Mouse (Mus musculus) kidney, postnatal 0 days (tissue): ENCODE measurements at regions not wholly inside any gene's neighbourhood (a gene's known extent, or its start where the extent isn't known, plus 50 kb on each side); places are given as distances from the start of the nearest gene placed in this dataset.

ENCODE experiments used
- ATAC-seq: fragments of 200-750 bp; cut with Nextera tagmentation; replicated peaks from 2 replicates; pipeline ENCODE4 v1.8.0; 2017; ENCODE audit warnings: low read depth, moderate number of reproducible peaks, moderate TSS enrichment, moderate library complexity; ENCODE audit not compliant: low FRiP score
- DNase-seq: peaks from one replicate; pipeline ENCODE4 v3.0.0-alpha.2; 2016; ENCODE audit warnings: low spot score
- H3K27ac ChIP-seq: fragments of 300-500 bp; sonication (generic); 2 replicates; pipeline ENCODE4 v1.5.1; 2014; ENCODE audit warnings: mild to moderate bottlenecking
- H3K27me3 ChIP-seq: fragments of 300-500 bp; sonication (generic); 2 replicates; pipeline ENCODE4 v1.6.1; 2014; ENCODE audit warnings: low read length, mixed read lengths; ENCODE audit not compliant: insufficient read depth
- H3K36me3 ChIP-seq: fragments of 300-500 bp; sonication (generic); 2 replicates; pipeline ENCODE4 v1.6.1; 2014; ENCODE audit warnings: low read length, mixed read lengths; ENCODE audit not compliant: insufficient read depth
- H3K4me1 ChIP-seq: fragments of 300-500 bp; sonication (generic); replicated peaks from 2 replicates; pipeline ENCODE4 v1.6.1; 2014; ENCODE audit warnings: antibody characterized with exemption, low read length, mixed read lengths; ENCODE audit not compliant: insufficient read depth
- H3K4me2 ChIP-seq: fragments of 300-500 bp; sonication (generic); 2 replicates; pipeline ENCODE4 v1.6.1; 2014; ENCODE audit warnings: mild to moderate bottlenecking, low read length, moderate library complexity, mixed read lengths
- H3K4me3 ChIP-seq: fragments of 300-500 bp; sonication (generic); replicated peaks from 2 replicates; pipeline ENCODE4 v1.5.1; 2014; ENCODE audit warnings: low read depth, low read length
- H3K9ac ChIP-seq: fragments of 300-500 bp; sonication (generic); 2 replicates; pipeline ENCODE4 v1.6.1; 2014; ENCODE audit warnings: low read depth, low read length
- H3K9me3 ChIP-seq: fragments of 300-500 bp; sonication (generic); replicated peaks from 2 replicates; pipeline ENCODE4 v1.6.1; 2016; ENCODE audit warnings: low read length, inconsistent platforms, mixed read lengths
- CTCF ChIP-seq: IDR thresholded peaks from 2 replicates; pipeline ENCODE4 v1.5.1; 2016; ENCODE audit warnings: antibody characterized with exemption, low read depth, mild to moderate bottlenecking, moderate library complexity
- WGBS: fragments of 180-500 bp; shearing (Covaris S2); extraction: QIAGEN DNeasy Blood & Tissue Kit; methylation state at CpG from one replicate; pipeline ENCODE4 v1.1.7; 2014; 5-methylcytosine and 5-hydroxymethylcytosine counted together

DNA sequence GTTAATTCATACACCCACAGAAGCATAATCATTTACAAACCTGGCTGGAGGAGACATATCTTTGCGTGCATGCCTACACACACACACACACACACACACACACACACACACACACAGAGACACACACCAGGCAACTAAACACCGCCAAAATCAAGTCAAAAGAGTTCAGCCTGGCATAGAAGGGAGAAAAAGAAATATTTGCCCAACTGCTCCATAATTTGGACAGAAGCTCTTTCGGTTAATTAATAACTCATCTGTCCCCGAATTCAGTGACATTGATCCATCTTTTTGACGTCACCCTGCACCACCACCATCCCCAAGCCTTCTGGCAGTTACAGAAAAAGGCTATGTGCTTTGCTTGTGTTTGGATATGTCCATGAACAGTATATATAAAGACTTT is 444.9 kb downstream of the Tshz3 start:
- no peak overlapping the region for H3K9ac ChIP-seq
- WGBS: 79% methylated on average over 5 of the region's 5 CpGs
- H3K9me3 ChIP-seq: no peaks in the 10 kb centered on the region
- ATAC-seq (no peak), DNase-seq (no peak)
- no peaks in the 10 kb centered on the region for H3K4me1 ChIP-seq
- H3K36me3 ChIP-seq: no peaks in the 10 kb centered on the region
- H3K27me3 ChIP-seq: no peaks in the 10 kb centered on the region
- no peak overlapping the region for H3K4me2 ChIP-seq
- H3K4me3 ChIP-seq: no peak overlapping the region
- no peak overlapping the region for H3K27ac ChIP-seq
- TF ChIP-seq CTCF: no peak

- 30% methylated on average over 6 of the region's 6 CpGs for WGBS
- no peak for TF ChIP-seq CTCF
Measured at GRCm38 (mm10) chr7:37144303-37144702, 446.4 kb downstream of the Tshz3 start.

DNA sequence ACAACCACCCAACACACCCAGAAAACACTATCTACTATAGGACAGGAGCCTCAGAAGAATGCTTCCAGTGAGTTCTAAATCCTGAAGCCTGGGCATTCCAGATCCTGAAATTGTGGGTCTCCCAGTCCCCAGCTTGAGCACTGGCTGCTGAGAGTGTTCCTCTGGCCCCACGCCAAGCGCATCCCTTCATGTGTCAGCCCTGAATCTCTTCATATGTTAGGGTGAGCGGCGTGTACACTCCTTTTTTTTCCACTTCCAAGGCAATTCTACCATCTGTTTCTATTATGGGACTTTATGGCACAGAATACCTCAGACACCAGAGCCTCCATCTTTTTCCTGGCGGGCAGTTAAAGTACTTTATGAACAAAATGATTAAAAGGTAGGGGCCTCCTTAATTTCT is 451.8 kb downstream of the Tshz3 start:
- no peaks in the 10 kb centered on the region for H3K9me3 ChIP-seq
- H3K27ac ChIP-seq: no peak overlapping the region
- DNase-seq: peak; percentile 41
- no peak for ATAC-seq
- H3K4me2 ChIP-seq: no peak overlapping the region
- no peaks in the 10 kb centered on the region for H3K4me1 ChIP-seq
- H3K9ac ChIP-seq: no peak overlapping the region
- 76% methylated on average over 5 of the region's 5 CpGs for WGBS
- no peak for TF ChIP-seq CTCF
- H3K27me3 ChIP-seq: no peaks in the 10 kb centered on the region
- no peak overlapping the region for H3K4me3 ChIP-seq
- no peaks in the 10 kb centered on the region for H3K36me3 ChIP-seq

More at GRCm38 (mm10) chr7:37144303-37144702, 446.4 kb downstream of the Tshz3 start:
- Histone ChIP-seq H3K9me3 (no peaks in the 10 kb centered on the region), H3K4me2 (no peak overlapping the region), H3K4me1 (no peaks in the 10 kb centered on the region), H3K27ac (no peak overlapping the region), H3K4me3 (no peak overlapping the region), H3K36me3 (no peaks in the 10 kb centered on the region), H3K9ac (no peak overlapping the region), H3K27me3 (no peaks in the 10 kb centered on the region)
- DNase-seq: no peak
- ATAC-seq: no peak

- DNase-seq (peak; percentile 37), ATAC-seq (no peak)
- WGBS: 5% methylated on average over 8 of the region's 8 CpGs
- no peaks in the 10 kb centered on the region for H3K27me3 ChIP-seq
- TF ChIP-seq CTCF: no peak
- peaks cover 3% of the 10 kb centered on the region; the same call in 1 of the 2 replicates for H3K4me1 ChIP-seq
- no peaks in the 10 kb centered on the region for H3K9me3 ChIP-seq
- no peaks in the 10 kb centered on the region for H3K36me3 ChIP-seq
- peak overlapping the region; percentile 27; the same call in 1 of the 2 replicates for H3K4me2 ChIP-seq
- H3K9ac ChIP-seq: no peak overlapping the region
- H3K27ac ChIP-seq: no peak overlapping the region
- no peak overlapping the region for H3K4me3 ChIP-seq
Measured at GRCm38 (mm10) chr7:37159801-37160200, 461.9 kb downstream of the Tshz3 start.

- ATAC-seq (no peak), DNase-seq (no peak)
- Histone ChIP-seq H3K27me3 (no peaks in the 10 kb centered on the region), H3K9ac (no peak overlapping the region), H3K4me1 (no peaks in the 10 kb centered on the region), H3K4me2 (no peak overlapping the region), H3K36me3 (no peaks in the 10 kb centered on the region), H3K9me3 (no peaks in the 10 kb centered on the region), H3K4me3 (no peak overlapping the region), H3K27ac (no peak overlapping the region)
- 39% methylated on average over 10 of the region's 10 CpGs for WGBS
- TF ChIP-seq CTCF: no peak
Measured at GRCm38 (mm10) chr7:37168883-37169282, 471.0 kb downstream of the Tshz3 start.

DNA sequence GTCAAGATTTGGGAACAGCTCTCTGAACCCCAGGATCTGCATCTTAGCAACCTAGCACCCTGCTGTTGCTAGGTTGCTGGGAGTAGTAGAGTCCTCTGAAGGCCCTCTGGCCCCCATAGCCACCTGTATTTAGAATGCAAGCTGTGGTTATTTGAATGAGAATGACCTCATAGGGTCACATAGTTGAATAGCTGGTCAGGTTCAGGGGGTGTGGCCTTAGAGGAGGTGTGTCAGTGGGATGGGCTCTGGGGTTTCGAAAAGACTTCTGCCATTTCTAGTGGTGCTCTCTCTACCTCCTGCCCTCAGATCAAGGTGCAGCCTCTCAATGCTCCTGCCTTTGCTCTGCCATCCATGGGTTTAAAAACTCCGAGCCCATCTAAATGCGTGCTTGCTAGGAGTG is 477.8 kb downstream of the Tshz3 start:
- Histone ChIP-seq H3K27me3 (no peaks in the 10 kb centered on the region), H3K4me1 (0 out of 2 replicates have a peak, but pooled peaks cover 2% of the 10 kb centered on the region), H3K9me3 (no peaks in the 10 kb centered on the region), H3K27ac (no peak overlapping the region), H3K36me3 (no peaks in the 10 kb centered on the region), H3K9ac (no peak overlapping the region), H3K4me3 (no peak overlapping the region), H3K4me2 (no peak overlapping the region)
- no peak for TF ChIP-seq CTCF
- DNase-seq (no peak), ATAC-seq (no peak)
- 96% methylated on average over 3 of the region's 3 CpGs for WGBS

GRCm38 (mm10) chr7:37178256-37178655 is 480.3 kb downstream of the Tshz3 start:
- DNase-seq (no peak), ATAC-seq (no peak)
- Histone ChIP-seq H3K4me3 (no peak overlapping the region), H3K4me1 (0 out of 2 replicates have a peak, but pooled peaks cover 2% of the 10 kb centered on the region), H3K4me2 (no peak overlapping the region), H3K9ac (no peak overlapping the region), H3K27ac (no peak overlapping the region), H3K27me3 (no peaks in the 10 kb centered on the region), H3K9me3 (no peaks in the 10 kb centered on the region), H3K36me3 (no peaks in the 10 kb centered on the region)
- TF ChIP-seq CTCF: no peak
- 56% methylated on average over 4 of the region's 4 CpGs for WGBS
